Mouse (Mus musculus) testis, adult 2 months (tissue): ENCODE measurements around the gene Pabpc5. TPM values are rescaled to one million over a fixed set of nuclear protein-coding genes. Genes with fewer than 3 reads are reported as not detected.

Experiments used
- H3K27ac ChIP-seq: fragments of 200-500 bp; 2 replicates; pipeline ENCODE4 v1.5.1; 2012; ENCODE audit warnings: low read depth, low read length; ENCODE audit not compliant: control insufficient read depth, insufficient read depth
- H3K27me3 ChIP-seq: fragments of 200-500 bp; 2 replicates; pipeline ENCODE4 v1.6.1; 2012; ENCODE audit warnings: mild to moderate bottlenecking, low read length, moderate library complexity; ENCODE audit not compliant: control insufficient read depth, insufficient read depth
- H3K36me3 ChIP-seq: fragments of 200-500 bp; 2 replicates; pipeline ENCODE4 v1.6.1; 2012; ENCODE audit warnings: mild to moderate bottlenecking, low read length; ENCODE audit not compliant: control insufficient read depth, insufficient read depth
- H3K4me1 ChIP-seq: fragments of 200-500 bp; 2 replicates; pipeline ENCODE4 v1.6.1; 2012; ENCODE audit warnings: low read length; ENCODE audit not compliant: control insufficient read depth, insufficient read depth
- H3K4me3 ChIP-seq: fragments of 200-500 bp; 2 replicates; pipeline ENCODE4 v1.5.1; 2012; ENCODE audit warnings: low read depth, mild to moderate bottlenecking, low read length, moderate library complexity, mixed read lengths; ENCODE audit not compliant: control insufficient read depth
- CTCF ChIP-seq: fragments of 200-500 bp; IDR thresholded peaks from 2 replicates; pipeline ENCODE4 v1.5.1; 2012; ENCODE audit warnings: low read depth, mild to moderate bottlenecking, inconsistent platforms, low read length, moderate library complexity; ENCODE audit not compliant: control insufficient read depth, insufficient read depth, insufficient replicate concordance
- POLR2A ChIP-seq: fragments of 200-500 bp; IDR thresholded peaks from 2 replicates; pipeline ENCODE4 v1.6.1; 2012; ENCODE audit warnings: low read depth, mild to moderate bottlenecking, inconsistent platforms, low read length, moderate library complexity; ENCODE audit not compliant: control insufficient read depth
- polyA plus RNA-seq: library from polyadenylated mRNA; depleted of rRNA; stranded (reverse); fragments of >200 nt; gene quantifications from 2 replicates; pipeline ENCODE4 v1.2.3, GENCODE M21; 2012; rRNA removed

Gene Pabpc5
- 0.06 and 0.10 TPM in 2 replicates for polyA plus RNA-seq

GRCm38 (mm10) chrX:119927081-119927571 lies at the start of gene Pabpc5:
Gene Pabpc5 (plus strand): TSS chrX:119927196.
- H3K27me3 ChIP-seq = no peaks in the 10 kb centered on the region
- TF ChIP-seq POLR2A (no peak), CTCF (no peak)
- no peaks in the 10 kb centered on the region for H3K36me3 ChIP-seq
- H3K4me1 ChIP-seq = no peaks in the 10 kb centered on the region; the same call in 1 of the 2 replicates
- H3K4me3 ChIP-seq = peak within 1 kb of the TSS; percentile 11
- H3K27ac ChIP-seq = no peak within 1 kb of the TSS; the same call in 1 of the 2 replicates

GRCm38 (mm10) chrX:119886957-119887593 lies 39.9 kb upstream of the Pabpc5 start:
- no peaks in the 10 kb centered on the region for H3K36me3 ChIP-seq
- no peak overlapping the region for H3K27ac ChIP-seq
- no peaks in the 10 kb centered on the region for H3K27me3 ChIP-seq
- H3K4me3 ChIP-seq = no peak overlapping the region
- no peaks in the 10 kb centered on the region for H3K4me1 ChIP-seq
- TF ChIP-seq CTCF (no peak), POLR2A (no peak)

GRCm38 (mm10) chrX:119888326-119888920 lies 38.6 kb upstream of the Pabpc5 start:
- no peaks in the 10 kb centered on the region for H3K36me3 ChIP-seq
- no peaks in the 10 kb centered on the region for H3K27me3 ChIP-seq
- no peaks in the 10 kb centered on the region for H3K4me1 ChIP-seq
- TF ChIP-seq POLR2A (no peak), CTCF (no peak)
- no peak overlapping the region for H3K4me3 ChIP-seq
- H3K27ac ChIP-seq = no peak overlapping the region

GRCm38 (mm10) chrX:119927852-119928251 lies 856 bp downstream of the Pabpc5 start:
- Histone ChIP-seq H3K27me3 (no peaks in the 10 kb centered on the region), H3K4me3 (no peak overlapping the region), H3K36me3 (no peaks in the 10 kb centered on the region), H3K4me1 (no peaks in the 10 kb centered on the region; the same call in 1 of the 2 replicates), H3K27ac (no peak overlapping the region; the same call in 1 of the 2 replicates)
- TF ChIP-seq POLR2A (no peak), CTCF (no peak)
